Mouse (Mus musculus): ENCODE measurements around the gene Rb1. TPM values are rescaled to one million over a fixed set of nuclear protein-coding genes. Genes with fewer than 3 reads are reported as not detected.

Rb1 gene
- polyA plus RNA-seq, 1 experiment, result 2.9 TPM

DNA sequence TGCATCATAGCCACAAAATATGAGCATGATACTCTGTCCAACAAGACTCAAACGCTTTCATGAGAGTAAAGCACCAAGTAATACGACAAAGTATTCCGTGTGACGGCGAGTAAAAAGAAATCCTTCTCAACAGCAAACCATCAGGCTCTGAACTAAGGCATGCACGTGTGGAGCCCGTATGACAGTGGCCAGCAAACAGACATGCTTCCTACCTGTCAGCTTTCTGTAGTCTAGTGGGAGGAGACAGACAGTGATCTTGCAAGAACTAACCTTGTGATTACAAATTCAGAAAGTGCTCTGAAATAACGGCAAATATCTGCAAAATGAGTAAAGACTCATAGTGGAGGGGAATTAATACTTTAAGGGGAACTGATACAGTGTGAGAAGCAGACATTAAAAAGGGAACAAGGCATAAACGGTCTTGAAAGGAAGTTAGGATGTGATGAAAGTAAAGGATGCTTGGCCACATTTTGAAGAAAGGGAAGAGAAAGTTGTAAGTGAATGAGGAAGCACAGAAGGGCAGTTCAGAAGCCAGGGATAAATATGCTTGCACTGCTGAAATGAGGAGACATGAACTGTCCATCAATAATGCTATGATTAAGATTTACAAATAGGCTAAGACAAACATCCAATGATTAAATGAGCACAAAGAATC is 103.2 kb downstream of the Rb1 start:
- Histone ChIP-seq H3K4me1 (ENCODE audit: control insufficient read depth, insufficient read depth, insufficient read length, low read length) (no peaks in the 10 kb centered on the region), H3K4me3 (ENCODE audit: low read depth, low read length) (no peak overlapping the region), H3K36me3 (ENCODE audit: control insufficient read depth, insufficient read depth, low read length) (no peaks in the 10 kb centered on the region), H3K27ac (ENCODE audit: insufficient read depth, low read depth, low read length) (no peak overlapping the region), H3K27me3 (ENCODE audit: control insufficient read depth, insufficient read depth, low read length) (no peaks in the 10 kb centered on the region)
- WGBS, result 86% methylated on average over 9 of the region's 9 CpGs
- no peak for TF ChIP-seq CTCF (IDR thresholded peaks at IDR 0.05; ENCODE audit: extremely low read depth, insufficient read length, insufficient replicate concordance, low read depth, low read length)
- TF ChIP-seq POLR2A (IDR thresholded peaks at IDR 0.05; ENCODE audit: low read depth, low read length), result no peak

DNA sequence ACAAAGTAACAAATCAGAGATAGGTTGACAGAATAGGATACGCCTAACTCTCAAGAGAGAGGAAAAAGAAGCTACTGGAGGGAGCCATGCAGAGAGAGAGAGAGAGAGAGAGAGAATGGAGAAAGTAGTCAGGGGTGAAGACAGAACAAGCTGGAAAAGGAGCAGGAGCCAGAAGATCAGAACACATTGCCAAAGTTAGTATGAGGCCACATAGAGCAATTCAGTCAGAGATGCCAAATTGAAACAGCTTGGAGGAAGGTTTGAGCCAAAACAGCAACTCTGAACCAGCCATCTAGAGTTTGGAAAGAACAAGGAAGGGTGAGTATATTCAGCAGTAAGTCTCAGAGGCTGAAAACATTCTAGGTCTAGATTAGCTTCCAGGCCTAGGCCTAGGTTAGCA is 108.6 kb downstream of the Rb1 start:
- WGBS, result 97% methylated on average over 1 of the region's 1 CpGs
- Histone ChIP-seq H3K4me1 (ENCODE audit: control insufficient read depth, insufficient read depth, insufficient read length, low read length) (no peaks in the 10 kb centered on the region), H3K36me3 (ENCODE audit: control insufficient read depth, insufficient read depth, low read length) (peaks cover 28% of the 10 kb centered on the region), H3K27me3 (ENCODE audit: control insufficient read depth, insufficient read depth, low read length) (no peaks in the 10 kb centered on the region), H3K27ac (ENCODE audit: insufficient read depth, low read depth, low read length) (no peak overlapping the region), H3K4me3 (ENCODE audit: low read depth, low read length) (no peak overlapping the region)
- TF ChIP-seq CTCF (IDR thresholded peaks at IDR 0.05; ENCODE audit: extremely low read depth, insufficient read length, insufficient replicate concordance, low read depth, low read length) (no peak), POLR2A (IDR thresholded peaks at IDR 0.05; ENCODE audit: low read depth, low read length) (no peak)

DNA sequence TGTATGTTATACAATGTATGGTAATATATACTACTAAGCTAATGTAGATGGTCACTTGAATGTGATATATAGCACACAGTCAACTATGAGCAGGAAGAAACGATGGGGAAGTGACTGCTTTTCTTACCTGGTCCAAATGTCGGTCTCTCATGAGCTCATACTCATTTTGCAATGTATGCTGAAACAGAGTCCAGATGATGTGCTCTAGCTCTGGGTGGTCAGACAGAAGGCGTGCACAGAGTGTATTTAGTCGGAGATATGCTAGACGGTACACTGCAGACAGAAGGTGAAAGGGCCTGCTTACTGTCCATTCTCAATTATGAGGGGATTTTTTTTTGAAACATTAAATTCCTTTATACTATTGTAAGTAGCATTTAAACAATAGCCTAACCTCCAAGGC is 114.1 kb downstream of the Rb1 start:
- Histone ChIP-seq H3K27me3 (ENCODE audit: control insufficient read depth, insufficient read depth, low read length) (no peaks in the 10 kb centered on the region), H3K4me1 (ENCODE audit: control insufficient read depth, insufficient read depth, insufficient read length, low read length) (peaks cover 2% of the 10 kb centered on the region; the same call in 1 of the 2 replicates), H3K36me3 (ENCODE audit: control insufficient read depth, insufficient read depth, low read length) (peaks cover 39% of the 10 kb centered on the region), H3K4me3 (ENCODE audit: low read depth, low read length) (no peak overlapping the region), H3K27ac (ENCODE audit: insufficient read depth, low read depth, low read length) (no peak overlapping the region)
- 92% methylated on average over 5 of the region's 5 CpGs for WGBS
- TF ChIP-seq CTCF (IDR thresholded peaks at IDR 0.05; ENCODE audit: extremely low read depth, insufficient read length, insufficient replicate concordance, low read depth, low read length), result no peak
- no peak for TF ChIP-seq POLR2A (IDR thresholded peaks at IDR 0.05; ENCODE audit: low read depth, low read length)

DNA sequence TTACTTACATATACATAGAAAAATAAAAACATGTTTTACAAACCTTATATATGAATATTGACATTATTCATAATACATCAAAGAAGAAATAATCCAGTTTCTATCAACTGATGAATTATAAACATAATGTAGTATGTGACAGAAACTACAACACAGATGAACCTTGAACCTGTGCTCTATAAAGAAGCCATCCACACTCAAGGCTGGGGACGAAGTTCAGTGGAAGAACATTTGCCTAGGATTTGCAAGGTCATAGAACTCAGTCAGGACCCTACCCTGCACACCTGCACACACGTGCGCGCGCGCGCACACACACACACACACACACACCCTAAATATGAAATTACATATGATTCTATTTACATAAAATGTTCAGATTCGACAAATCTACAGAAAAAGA is 115.4 kb downstream of the Rb1 start:
- 86% methylated on average over 8 of the region's 8 CpGs for WGBS
- Histone ChIP-seq H3K4me3 (ENCODE audit: low read depth, low read length) (no peak overlapping the region), H3K27ac (ENCODE audit: insufficient read depth, low read depth, low read length) (no peak overlapping the region), H3K4me1 (ENCODE audit: control insufficient read depth, insufficient read depth, insufficient read length, low read length) (peaks cover 2% of the 10 kb centered on the region; the same call in 1 of the 2 replicates), H3K27me3 (ENCODE audit: control insufficient read depth, insufficient read depth, low read length) (no peaks in the 10 kb centered on the region), H3K36me3 (ENCODE audit: control insufficient read depth, insufficient read depth, low read length) (peaks cover 35% of the 10 kb centered on the region)
- TF ChIP-seq CTCF (IDR thresholded peaks at IDR 0.05; ENCODE audit: extremely low read depth, insufficient read length, insufficient replicate concordance, low read depth, low read length), result no peak
- no peak for TF ChIP-seq POLR2A (IDR thresholded peaks at IDR 0.05; ENCODE audit: low read depth, low read length)

DNA sequence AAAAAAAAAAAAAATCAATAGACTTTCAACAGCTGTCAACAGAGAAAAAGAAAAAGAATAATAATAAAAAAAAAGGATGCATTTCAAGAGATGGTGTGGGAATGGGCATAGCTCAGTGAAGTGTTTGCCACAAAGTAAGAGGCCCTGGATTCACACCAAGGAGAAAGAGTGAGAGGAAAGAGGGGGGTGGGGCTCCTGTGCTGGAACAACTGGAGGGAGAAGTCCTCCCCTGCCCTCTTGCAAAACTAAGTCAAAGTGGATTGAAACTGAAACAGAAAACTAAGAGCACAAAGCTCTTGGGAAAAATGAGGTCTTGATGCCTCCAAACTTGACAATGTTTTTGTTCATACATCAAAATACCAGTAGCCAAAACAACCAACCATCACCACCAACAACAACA is 116.4 kb downstream of the Rb1 start:
- TF ChIP-seq POLR2A (IDR thresholded peaks at IDR 0.05; ENCODE audit: low read depth, low read length), result no peak
- no peak for TF ChIP-seq CTCF (IDR thresholded peaks at IDR 0.05; ENCODE audit: extremely low read depth, insufficient read length, insufficient replicate concordance, low read depth, low read length)
- Histone ChIP-seq H3K27ac (ENCODE audit: insufficient read depth, low read depth, low read length) (no peak overlapping the region), H3K4me1 (ENCODE audit: control insufficient read depth, insufficient read depth, insufficient read length, low read length) (peaks cover 2% of the 10 kb centered on the region; the same call in 1 of the 2 replicates), H3K36me3 (ENCODE audit: control insufficient read depth, insufficient read depth, low read length) (peaks cover 33% of the 10 kb centered on the region), H3K4me3 (ENCODE audit: low read depth, low read length) (no peak overlapping the region), H3K27me3 (ENCODE audit: control insufficient read depth, insufficient read depth, low read length) (no peaks in the 10 kb centered on the region)

DNA sequence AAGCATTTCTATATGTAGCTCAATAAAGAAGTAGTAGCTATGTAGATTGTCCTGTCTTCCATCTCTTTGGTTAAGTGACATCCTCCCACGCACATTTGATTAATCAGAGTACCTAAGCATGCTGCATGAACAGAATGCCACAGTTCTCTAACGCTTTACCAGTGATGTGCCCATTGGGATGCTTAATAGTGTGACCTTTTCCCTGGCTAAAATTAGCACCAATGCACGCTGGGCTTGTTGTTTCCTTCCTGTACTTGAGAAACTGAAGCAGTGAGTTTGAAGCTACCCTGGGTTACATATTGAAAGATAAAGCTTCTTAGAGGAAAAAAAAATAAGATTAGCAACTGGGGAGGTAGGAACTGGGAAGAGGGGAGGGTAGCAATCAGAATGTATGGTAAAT is 121.6 kb downstream of the Rb1 start:
- 82% methylated on average over 3 of the region's 3 CpGs for WGBS

DNA sequence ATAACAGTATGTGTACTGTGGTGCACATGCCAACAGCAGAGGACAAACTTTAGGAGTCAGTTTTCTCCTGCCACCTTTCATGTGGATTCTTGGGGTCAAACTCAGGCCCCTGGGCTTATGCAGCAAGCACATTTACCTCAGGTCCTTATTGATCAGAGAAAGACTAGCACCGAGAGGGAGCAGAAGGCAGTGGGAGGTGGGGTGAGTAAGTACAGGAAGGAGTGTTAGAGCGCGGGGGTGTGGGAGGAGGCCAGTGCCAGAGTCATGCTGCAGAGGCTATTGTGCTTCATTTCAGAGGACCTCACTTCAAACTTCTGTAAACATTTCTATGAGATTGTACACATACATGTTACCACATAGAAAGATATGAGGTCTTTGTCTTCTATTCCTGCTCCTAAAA is 124.2 kb downstream of the Rb1 start:
- TF ChIP-seq POLR2A (IDR thresholded peaks at IDR 0.05; ENCODE audit: low read depth, low read length) (no peak), CTCF (IDR thresholded peaks at IDR 0.05; ENCODE audit: extremely low read depth, insufficient read length, insufficient replicate concordance, low read depth, low read length) (no peak)
- WGBS, result 75% methylated on average over 3 of the region's 3 CpGs
- peaks cover 42% of the 10 kb centered on the region for H3K36me3 ChIP-seq (ENCODE audit: control insufficient read depth, insufficient read depth, low read length)
- no peak overlapping the region for H3K4me3 ChIP-seq (ENCODE audit: low read depth, low read length)
- H3K4me1 ChIP-seq (ENCODE audit: control insufficient read depth, insufficient read depth, insufficient read length, low read length), result no peaks in the 10 kb centered on the region
- no peaks in the 10 kb centered on the region for H3K27me3 ChIP-seq (ENCODE audit: control insufficient read depth, insufficient read depth, low read length)
- no peak overlapping the region for H3K27ac ChIP-seq (ENCODE audit: insufficient read depth, low read depth, low read length)

More for the DNA sequence above, 121.6 kb downstream of the Rb1 start:
- TF ChIP-seq CTCF (IDR thresholded peaks at IDR 0.05; ENCODE audit: extremely low read depth, insufficient read length, insufficient replicate concordance, low read depth, low read length) (no peak), POLR2A (IDR thresholded peaks at IDR 0.05; ENCODE audit: low read depth, low read length) (no peak)
- no peak overlapping the region for H3K27ac ChIP-seq (ENCODE audit: insufficient read depth, low read depth, low read length)
- H3K27me3 ChIP-seq (ENCODE audit: control insufficient read depth, insufficient read depth, low read length), result no peaks in the 10 kb centered on the region
- H3K4me3 ChIP-seq (ENCODE audit: low read depth, low read length), result no peak overlapping the region
- peaks cover 29% of the 10 kb centered on the region for H3K36me3 ChIP-seq (ENCODE audit: control insufficient read depth, insufficient read depth, low read length)
- no peaks in the 10 kb centered on the region for H3K4me1 ChIP-seq (ENCODE audit: control insufficient read depth, insufficient read depth, insufficient read length, low read length)
